Mouse (Mus musculus) midbrain, embryonic 10.5 days (tissue): Measurements from ENCODE around the gene Acsm5. TPM values are rescaled to one million over a fixed set of nuclear protein-coding genes. Genes with fewer than 3 reads are reported as not detected.

Experiments used
- DNase-seq: peaks from one replicate; pipeline ENCODE4 v3.0.0-alpha.2; 2017; ENCODE audit warnings: low spot score
- H3K27ac ChIP-seq: fragments of 300-500 bp; sonication (generic); replicated peaks from 2 replicates; pipeline ENCODE4 v1.5.1; 2016; ENCODE audit warnings: mild to moderate bottlenecking
- H3K27me3 ChIP-seq: fragments of 300-500 bp; sonication (generic); 2 replicates; pipeline ENCODE4 v1.6.1; 2016; ENCODE audit warnings: low read depth, mild to moderate bottlenecking; ENCODE audit not compliant: poor library complexity, severe bottlenecking
- H3K36me3 ChIP-seq: fragments of 300-500 bp; sonication (generic); 2 replicates; pipeline ENCODE4 v1.6.1; 2016; ENCODE audit warnings: mild to moderate bottlenecking, moderate library complexity
- H3K4me1 ChIP-seq: fragments of 300-500 bp; sonication (generic); 2 replicates; pipeline ENCODE4 v1.6.1; 2016
- H3K4me3 ChIP-seq: fragments of 300-500 bp; sonication (generic); 2 replicates; pipeline ENCODE4 v1.5.1; 2016; ENCODE audit warnings: mild to moderate bottlenecking, moderate library complexity
- H3K9me3 ChIP-seq: fragments of 300-500 bp; sonication (generic); replicated peaks from 2 replicates; pipeline ENCODE4 v1.6.1; 2016; ENCODE audit warnings: mild to moderate bottlenecking
- WGBS: fragments of 180-500 bp; shearing (Covaris S2); methylation state at CpG from one replicate; pipeline ENCODE4 v1.1.7; 2016; 5-methylcytosine and 5-hydroxymethylcytosine counted together
- polyA plus RNA-seq: library from polyadenylated mRNA; unstranded; fragments of >200 nt; fragmentation: Nextera tagmentation; extraction: Ambion mirVana; gene quantifications from 2 replicates; pipeline ENCODE4 v1.2.1, GENCODE M21; 2016

Acsm5 gene
- polyA plus RNA-seq, 1 experiment from 2014 or later = not detected

DNA sequence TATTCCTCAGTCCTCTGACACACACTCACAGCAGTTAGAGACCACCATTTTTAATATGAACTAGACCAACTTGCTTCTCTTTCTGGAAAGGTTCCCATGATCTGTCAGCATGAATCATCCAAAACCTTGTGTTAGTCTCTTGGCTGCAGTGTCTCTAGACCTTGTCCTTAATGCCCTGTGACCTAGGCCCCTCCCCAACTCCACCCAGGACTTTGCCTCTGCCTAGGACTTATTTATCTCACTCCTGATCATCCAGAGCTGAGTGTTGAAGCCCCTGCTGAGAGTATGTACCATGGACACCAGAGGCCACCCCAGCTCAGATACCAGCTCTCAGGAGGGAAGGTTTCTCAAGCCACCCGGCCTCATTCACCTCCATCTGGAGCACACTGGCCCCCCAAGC, 3.1 kb downstream of the Acsm5 start:
- no peaks in the 10 kb centered on the region for H3K36me3 ChIP-seq
- no peak for DNase-seq
- peaks cover 5% of the 10 kb centered on the region; the same call in 1 of the 2 replicates for H3K4me1 ChIP-seq
- 88% methylated on average over 1 of the region's 1 CpGs for whole genome bisulfite sequencing
- H3K4me3 ChIP-seq = no peak overlapping the region
- H3K27me3 ChIP-seq = no peaks in the 10 kb centered on the region
- H3K9me3 ChIP-seq = no peaks in the 10 kb centered on the region
- H3K27ac ChIP-seq = no peak overlapping the region

DNA sequence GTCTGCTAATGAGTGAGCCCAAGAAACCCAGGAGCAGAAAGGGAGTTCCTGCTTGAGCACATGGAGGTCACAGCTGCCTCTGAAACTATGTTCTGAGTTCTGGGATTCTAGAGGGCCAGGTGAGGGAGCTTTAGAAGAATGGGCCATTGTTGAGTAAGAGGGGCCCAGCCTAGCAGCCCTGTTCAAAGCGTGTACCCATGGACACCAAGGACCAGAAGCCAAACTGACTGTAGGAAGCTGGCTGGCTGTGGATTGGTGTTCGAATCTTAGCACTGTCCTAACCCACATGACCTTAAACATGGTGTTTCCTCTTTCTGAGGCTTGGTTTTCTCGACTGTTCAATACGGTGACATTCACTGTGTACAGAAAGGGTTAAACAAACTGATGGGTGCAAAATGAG, 4.1 kb downstream of the Acsm5 start, which contains the start of gene Pdilt:
Gene Pdilt (minus strand): TSS at position 101 of the 400 bp plus-strand sequence.
- no peak for DNase-seq
- H3K27me3 ChIP-seq = no peaks in the 10 kb centered on the region
- WGBS = 80% methylated on average over 4 of the region's 4 CpGs
- peaks cover 5% of the 10 kb centered on the region; the same call in 1 of the 2 replicates for H3K4me1 ChIP-seq
- no peak within 1 kb of the TSS for H3K27ac ChIP-seq
- H3K9me3 ChIP-seq = no peaks in the 10 kb centered on the region
- H3K36me3 ChIP-seq = no peaks in the 10 kb centered on the region
- no peak within 1 kb of the TSS for H3K4me3 ChIP-seq

- H3K4me3 ChIP-seq = no peak overlapping the region
- 0 out of 2 replicates have a peak overlapping the region, but pooled peaks have one; percentile 28 for H3K27ac ChIP-seq
- DNase-seq = no peak
- no peaks in the 10 kb centered on the region for H3K36me3 ChIP-seq
- peaks cover 5% of the 10 kb centered on the region; the same call in 1 of the 2 replicates for H3K4me1 ChIP-seq
- WGBS = 63% methylated on average over 2 of the region's 2 CpGs
- no peaks in the 10 kb centered on the region for H3K27me3 ChIP-seq
- H3K9me3 ChIP-seq = no peaks in the 10 kb centered on the region
Observed at GRCm38 (mm10) chr7:119525881-119526281, 6.6 kb downstream of the Acsm5 start.

DNA sequence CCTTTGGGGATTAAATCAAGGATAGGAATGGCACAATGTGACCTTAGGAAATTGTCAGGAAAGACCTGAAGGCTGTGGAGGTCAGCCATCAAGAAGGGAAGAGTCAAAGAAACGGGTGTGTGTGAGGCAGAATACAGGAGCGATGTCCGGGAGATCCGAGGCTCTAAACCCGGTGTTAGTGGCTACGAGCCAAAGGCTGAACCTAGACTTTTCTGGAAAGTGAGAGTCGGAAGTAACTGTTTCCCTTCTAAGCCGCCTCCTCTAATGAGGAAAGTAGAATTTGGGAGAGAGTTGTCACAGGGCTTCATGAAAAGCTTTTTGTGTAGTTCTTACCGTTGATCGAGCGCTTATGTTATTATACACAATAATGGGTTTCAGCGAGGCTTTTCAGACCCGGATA, 7.2 kb downstream of the Acsm5 start:
- Histone ChIP-seq H3K27ac (no peak overlapping the region), H3K9me3 (no peaks in the 10 kb centered on the region), H3K27me3 (no peaks in the 10 kb centered on the region), H3K4me3 (no peak overlapping the region), H3K4me1 (peaks cover 5% of the 10 kb centered on the region; the same call in 1 of the 2 replicates), H3K36me3 (no peaks in the 10 kb centered on the region)
- 78% methylated on average over 13 of the region's 13 CpGs for WGBS
- DNase-seq = no peak

DNA sequence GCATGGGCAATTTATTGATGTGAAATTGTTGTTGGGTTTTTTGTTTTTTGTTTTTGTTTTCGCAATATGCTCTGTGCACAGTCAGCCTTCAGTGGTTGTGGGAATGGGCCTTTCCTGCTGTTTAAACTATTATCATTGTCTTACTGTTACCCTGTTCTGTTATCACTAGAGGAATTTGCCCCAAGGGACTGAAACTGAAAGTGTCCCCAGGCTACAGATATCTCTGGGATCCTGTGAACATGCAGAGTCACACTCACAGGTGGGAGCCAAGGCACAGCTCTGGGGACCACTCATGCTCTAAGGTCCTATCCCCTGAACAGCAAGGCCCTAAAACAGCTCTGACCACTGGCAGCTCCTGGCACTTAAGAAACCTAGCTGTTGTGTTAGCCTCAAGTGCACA, 7.9 kb downstream of the Acsm5 start:
- 89% methylated on average over 1 of the region's 1 CpGs for WGBS
- no peak for DNase-seq
- H3K36me3 ChIP-seq = no peaks in the 10 kb centered on the region

GRCm38 (mm10) chr7:119527548-119527947, 8.3 kb downstream of the Acsm5 start:
- Histone ChIP-seq H3K27ac (no peak overlapping the region), H3K4me1 (peaks cover 5% of the 10 kb centered on the region; the same call in 1 of the 2 replicates), H3K4me3 (no peak overlapping the region), H3K27me3 (no peaks in the 10 kb centered on the region), H3K36me3 (no peaks in the 10 kb centered on the region), H3K9me3 (no peaks in the 10 kb centered on the region)
- no peak for DNase-seq
- WGBS = 87% methylated on average over 2 of the region's 2 CpGs

More for the DNA sequence above, 7.9 kb downstream of the Acsm5 start:
- H3K9me3 ChIP-seq = no peaks in the 10 kb centered on the region
- no peak overlapping the region for H3K4me3 ChIP-seq
- H3K4me1 ChIP-seq = peaks cover 5% of the 10 kb centered on the region; the same call in 1 of the 2 replicates
- H3K27ac ChIP-seq = no peak overlapping the region
- H3K27me3 ChIP-seq = no peaks in the 10 kb centered on the region

DNA sequence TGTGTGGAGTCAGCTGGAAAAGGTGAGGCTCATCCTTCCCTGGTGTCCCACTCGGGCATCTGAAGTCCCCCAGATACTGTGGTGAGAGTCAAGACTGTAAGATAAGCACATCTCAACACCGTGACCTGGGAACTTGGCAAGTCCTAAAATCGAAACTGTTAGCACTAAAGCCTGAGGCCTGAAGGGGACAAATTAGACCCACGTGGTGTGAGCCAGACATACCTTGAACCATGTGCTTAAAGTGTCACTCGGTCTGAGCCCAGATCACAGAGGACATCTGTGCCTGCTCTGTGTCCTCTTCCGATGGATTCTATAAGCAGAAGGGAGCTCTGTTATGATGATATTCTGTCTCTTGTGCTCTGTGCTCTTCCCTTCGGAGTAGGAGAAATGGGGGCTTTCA, 9.4 kb downstream of the Acsm5 start:
- DNase-seq = no peak
- Histone ChIP-seq H3K4me1 (peaks cover 5% of the 10 kb centered on the region; the same call in 1 of the 2 replicates), H3K27ac (no peak overlapping the region), H3K9me3 (no peaks in the 10 kb centered on the region), H3K4me3 (no peak overlapping the region), H3K27me3 (no peaks in the 10 kb centered on the region), H3K36me3 (no peaks in the 10 kb centered on the region)
- WGBS = 82% methylated on average over 7 of the region's 7 CpGs

DNA sequence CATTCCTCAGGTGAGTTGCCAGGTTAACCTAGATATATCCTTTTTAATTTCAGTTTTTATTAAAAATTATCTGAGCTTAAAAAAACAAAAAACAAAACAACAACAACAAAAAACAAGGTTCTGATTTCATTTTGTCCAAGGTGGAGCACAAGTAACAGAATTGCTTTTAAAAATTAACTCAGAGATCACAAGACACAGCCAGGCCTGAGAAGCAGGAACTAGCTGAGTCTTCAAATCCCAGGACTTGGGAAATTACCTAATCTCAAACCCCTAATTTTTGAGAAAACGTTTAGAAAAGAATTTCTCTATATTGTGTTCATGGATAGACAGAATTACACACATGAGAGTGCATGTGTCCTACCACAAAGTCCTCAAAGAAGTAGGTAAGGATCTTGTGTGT, 13.7 kb downstream of the Acsm5 start:
- 80% methylated on average over 1 of the region's 1 CpGs for WGBS
- no peaks in the 10 kb centered on the region for H3K36me3 ChIP-seq

GRCm38 (mm10) chr7:119534389-119534788, 15.1 kb downstream of the Acsm5 start:
- 84% methylated on average over 2 of the region's 2 CpGs for WGBS
- no peaks in the 10 kb centered on the region for H3K4me1 ChIP-seq

More for the DNA sequence above, 13.7 kb downstream of the Acsm5 start:
- Histone ChIP-seq H3K9me3 (no peaks in the 10 kb centered on the region), H3K27me3 (no peaks in the 10 kb centered on the region), H3K27ac (no peak overlapping the region), H3K4me3 (no peak overlapping the region), H3K4me1 (no peaks in the 10 kb centered on the region)
- no peak for DNase-seq

GRCm38 (mm10) chr7:119542445-119542844, 23.2 kb downstream of the Acsm5 start:
- Histone ChIP-seq H3K27me3 (no peaks in the 10 kb centered on the region), H3K9me3 (no peaks in the 10 kb centered on the region), H3K36me3 (no peaks in the 10 kb centered on the region), H3K4me3 (no peak overlapping the region), H3K4me1 (no peaks in the 10 kb centered on the region; the same call in 1 of the 2 replicates), H3K27ac (no peak overlapping the region)
- no peak for DNase-seq
- WGBS = 87% methylated on average over 2 of the region's 2 CpGs

More at GRCm38 (mm10) chr7:119534389-119534788, 15.1 kb downstream of the Acsm5 start:
- Histone ChIP-seq H3K36me3 (no peaks in the 10 kb centered on the region), H3K27ac (no peak overlapping the region), H3K9me3 (no peaks in the 10 kb centered on the region), H3K4me3 (no peak overlapping the region), H3K27me3 (no peaks in the 10 kb centered on the region)
- DNase-seq = no peak

DNA sequence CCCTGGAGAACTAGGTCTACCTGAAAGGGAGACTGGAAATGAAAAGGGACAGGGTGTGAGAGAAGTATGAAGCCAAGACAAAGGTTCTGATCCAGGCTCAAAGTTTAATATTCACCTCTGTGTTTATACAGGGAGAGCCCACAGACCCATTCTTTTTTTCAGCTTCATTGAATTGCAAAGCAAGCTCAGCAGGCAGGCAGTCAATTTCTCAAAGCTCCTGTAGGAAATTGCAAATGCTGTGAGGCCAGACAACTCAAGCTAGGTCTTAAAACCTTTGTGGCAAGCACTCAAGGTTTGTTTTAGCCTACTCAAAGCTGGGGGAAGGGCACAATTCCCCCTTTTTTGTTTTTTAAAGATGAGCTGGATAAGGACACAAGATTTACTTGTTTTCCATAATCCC, 26.3 kb downstream of the Acsm5 start:
- Histone ChIP-seq H3K27me3 (no peaks in the 10 kb centered on the region), H3K4me1 (no peaks in the 10 kb centered on the region; the same call in 1 of the 2 replicates)

DNA sequence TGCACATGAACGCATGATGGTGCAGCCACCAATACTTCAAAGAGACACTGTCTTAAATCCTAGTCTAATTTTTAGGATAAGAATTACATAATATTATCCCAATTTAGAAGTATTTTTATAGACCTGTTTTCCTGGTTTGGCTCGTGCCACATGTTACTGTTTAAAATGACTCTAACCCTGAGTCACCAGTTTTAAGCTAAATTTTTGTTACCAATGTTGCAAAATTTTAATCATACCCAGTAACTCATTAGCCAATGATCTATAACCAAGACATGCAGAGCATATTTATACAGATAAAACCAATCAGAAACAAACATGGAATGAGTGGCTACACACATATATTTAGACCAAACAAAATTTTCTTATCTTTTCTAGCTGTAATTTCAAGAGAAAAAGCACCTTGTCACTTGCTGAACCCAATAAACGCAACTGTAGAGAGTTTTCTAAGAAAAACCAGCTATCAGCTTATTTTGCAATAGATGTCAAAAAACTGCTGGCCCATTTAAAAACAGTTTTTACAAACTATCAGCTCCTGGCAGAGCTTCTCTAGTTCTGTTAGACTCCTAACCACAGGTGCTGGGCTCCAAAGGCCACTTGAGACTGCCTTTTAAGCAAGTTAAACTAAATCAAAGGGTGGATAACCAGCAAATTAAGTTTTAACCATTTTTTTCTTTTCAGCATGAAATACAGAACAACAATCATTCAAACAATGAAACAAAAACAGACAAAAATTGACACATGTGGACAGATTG, 31.4 kb downstream of the Acsm5 start:
- H3K27me3 ChIP-seq = no peaks in the 10 kb centered on the region
- no peak overlapping the region for H3K4me3 ChIP-seq
- DNase-seq = no peak
- H3K4me1 ChIP-seq = no peaks in the 10 kb centered on the region; the same call in 1 of the 2 replicates
- H3K27ac ChIP-seq = no peak overlapping the region
- no peaks in the 10 kb centered on the region for H3K9me3 ChIP-seq
- WGBS = 90% methylated on average over 3 of the region's 3 CpGs
- H3K36me3 ChIP-seq = no peaks in the 10 kb centered on the region

More for the DNA sequence above, 26.3 kb downstream of the Acsm5 start:
- Histone ChIP-seq H3K4me3 (no peak overlapping the region), H3K9me3 (no peaks in the 10 kb centered on the region), H3K36me3 (no peaks in the 10 kb centered on the region), H3K27ac (no peak overlapping the region)
- DNase-seq = no peak

GRCm38 (mm10) chr7:119554040-119554439, 34.8 kb downstream of the Acsm5 start, which contains the start of gene Acsm2:
Gene Acsm2, plus strand, starts transcription at chr7:119554340.
- no peak for DNase-seq
- WGBS = 95% methylated on average over 1 of the region's 1 CpGs
- H3K4me1 ChIP-seq = no peaks in the 10 kb centered on the region
- no peaks in the 10 kb centered on the region for H3K27me3 ChIP-seq
- no peak within 1 kb of the TSS for H3K4me3 ChIP-seq
- H3K27ac ChIP-seq = no peak within 1 kb of the TSS
- no peaks in the 10 kb centered on the region for H3K9me3 ChIP-seq
- no peaks in the 10 kb centered on the region for H3K36me3 ChIP-seq
